Comparison of ENCODE assay signal across 21 mouse cellular contexts in the genomic region with DNA sequence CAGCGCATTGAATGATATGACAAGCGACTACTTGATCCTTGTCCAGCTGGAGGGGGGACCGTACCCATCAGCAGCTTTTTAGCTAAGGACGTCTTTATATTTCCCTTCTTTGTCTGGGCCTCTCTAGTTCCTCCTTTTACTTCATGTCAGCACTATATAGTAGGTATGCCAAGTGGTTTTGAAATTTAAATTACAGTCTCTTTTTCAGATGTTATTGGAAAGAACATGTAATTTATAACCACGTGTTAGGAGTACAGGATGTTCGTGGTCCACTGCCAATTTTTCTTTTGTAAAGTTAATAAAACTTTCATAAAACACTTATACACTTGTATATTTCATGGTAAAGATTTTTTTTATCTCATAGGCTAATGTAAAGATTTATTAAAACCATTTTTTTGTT.
A peak's percentile ranks its signal among the peaks of the same experiment; 100 is the strongest.
DNase-seq lines count a peak whose midpoint lies in the region; ATAC-seq and TF ChIP-seq lines count a peak whose summit lies in the region.
"Had no signal": no experiment of that assay in that cellular context is flagged by ENCODE, and none has a peak within 500 bp of the region (broad histone marks: within the 10 kb centered on the region; RNA-seq: fewer than 3 reads in every experiment).

No protein-coding gene starts in this region.

- H3K9ac ChIP-seq in embryonic facial prominence, embryonic 14.5 days (ENCODE audit: low read depth, low read length), result no peak overlapping the region
- H3K9ac ChIP-seq in heart, postnatal 0 days (replicated peaks; ENCODE audit: low read depth, low read length), result no peak overlapping the region
- no peak overlapping the region for H3K9ac ChIP-seq in heart, embryonic 11.5 days (ENCODE audit: low read depth, low read length)
- no peak overlapping the region for H3K9ac ChIP-seq in lung, postnatal 0 days (replicated peaks; ENCODE audit: low read depth)
- H3K9ac ChIP-seq: embryonic facial prominence, embryonic 12.5 days; forebrain, embryonic 13.5 days; hindbrain, embryonic 14.5 days; limb, embryonic 12.5 days; liver, embryonic 13.5 days; midbrain, embryonic 15.5 days; stomach, embryonic 15.5 days had no signal

- no peaks in the 10 kb centered on the region for H3K36me3 ChIP-seq in embryonic facial prominence, embryonic 14.5 days (ENCODE audit: control insufficient read depth, insufficient read depth, low read length)
- no peaks in the 10 kb centered on the region for H3K36me3 ChIP-seq in embryonic facial prominence, embryonic 10.5 days (replicated peaks)
- H3K36me3 ChIP-seq in heart, postnatal 0 days (replicated peaks; ENCODE audit: control insufficient read depth, insufficient read depth, low read length), result no peaks in the 10 kb centered on the region
- no peaks in the 10 kb centered on the region for H3K36me3 ChIP-seq in heart, embryonic 11.5 days (ENCODE audit: control insufficient read depth, insufficient read depth, low read length)
- H3K36me3 ChIP-seq in lung, postnatal 0 days (ENCODE audit: insufficient read depth, low read length), result no peaks in the 10 kb centered on the region
- H3K36me3 ChIP-seq: embryonic facial prominence, embryonic 12.5 days; limb, embryonic 12.5 days; liver, embryonic 13.5 days; midbrain, embryonic 10.5 days; midbrain, embryonic 15.5 days; stomach, embryonic 15.5 days had no signal

- 42% methylated on average over 6 of the region's 6 CpGs for WGBS in embryonic facial prominence, embryonic 14.5 days
- WGBS in embryonic facial prominence, embryonic 10.5 days, result 66% methylated on average over 6 of the region's 6 CpGs
- WGBS in heart, postnatal 0 days, result 29% methylated on average over 6 of the region's 6 CpGs
- WGBS in heart, embryonic 11.5 days (ENCODE audit: insufficient replicate concordance), result 40% methylated on average over 6 of the region's 6 CpGs
- WGBS in lung, postnatal 0 days, result 37% methylated on average over 6 of the region's 6 CpGs

- H3K4me3 ChIP-seq in embryonic facial prominence, embryonic 14.5 days (ENCODE audit: low read depth, low read length), result no peak overlapping the region
- no peak overlapping the region for H3K4me3 ChIP-seq in embryonic facial prominence, embryonic 10.5 days
- H3K4me3 ChIP-seq in heart, postnatal 0 days (ENCODE audit: low read depth, low read length), result no peak overlapping the region
- no peak overlapping the region for H3K4me3 ChIP-seq in heart, embryonic 11.5 days (ENCODE audit: low read depth, low read length)
- no peak overlapping the region for H3K4me3 ChIP-seq in lung, postnatal 0 days (ENCODE audit: low read depth, low read length)
- H3K4me3 ChIP-seq: embryonic facial prominence, embryonic 12.5 days; forebrain, embryonic 13.5 days; limb, embryonic 12.5 days; liver, embryonic 13.5 days; midbrain, embryonic 10.5 days; midbrain, embryonic 15.5 days; stomach, embryonic 15.5 days had no signal

- H3K9me3 ChIP-seq in embryonic facial prominence, embryonic 14.5 days (ENCODE audit: control insufficient read depth, low read length), result peaks cover 6% of the 10 kb centered on the region
- H3K9me3 ChIP-seq in embryonic facial prominence, embryonic 10.5 days, result no peaks in the 10 kb centered on the region
- H3K9me3 ChIP-seq in heart, postnatal 0 days (replicated peaks; ENCODE audit: control insufficient read depth, low read length), result no peaks in the 10 kb centered on the region
- 0 out of 2 replicates have a peak, but pooled peaks cover 3% of the 10 kb centered on the region for H3K9me3 ChIP-seq in heart, embryonic 11.5 days (replicated peaks; ENCODE audit: control insufficient read depth, low read length)
- H3K9me3 ChIP-seq in lung, postnatal 0 days (ENCODE audit: low read length), result no peaks in the 10 kb centered on the region
- H3K9me3 ChIP-seq: forebrain, embryonic 13.5 days; midbrain, embryonic 10.5 days; midbrain, embryonic 15.5 days; stomach, embryonic 15.5 days had no signal

- DNase-seq in embryonic facial prominence, embryonic 14.5 days (ENCODE audit: low spot score), result peak; percentile 53
- no peak for DNase-seq in embryonic facial prominence, embryonic 10.5 days (ENCODE audit: low spot score)
- DNase-seq in heart, postnatal 0 days (ENCODE audit: low spot score), result no peak
- DNase-seq in lung, postnatal 0 days (ENCODE audit: low spot score), result peak; percentile 69
- DNase-seq in lung, postnatal 4 days, result no peak
- no peak for DNase-seq in cerebellum, postnatal 14 days
- DNase-seq: adrenal gland, adult 8-10 months; kidney, adult 11 months; liver, embryonic 13.5 days; thymus, adult 2 months; thymus, postnatal 36 days had no signal

- no peak overlapping the region for H3K27ac ChIP-seq in embryonic facial prominence, embryonic 14.5 days (replicated peaks; ENCODE audit: low read depth, low read length)
- no peak overlapping the region for H3K27ac ChIP-seq in embryonic facial prominence, embryonic 10.5 days (replicated peaks)
- no peak overlapping the region for H3K27ac ChIP-seq in heart, postnatal 0 days (ENCODE audit: low read depth)
- H3K27ac ChIP-seq in heart, embryonic 11.5 days (ENCODE audit: low read depth, low read length), result no peak overlapping the region
- H3K27ac ChIP-seq in lung, postnatal 0 days (ENCODE audit: low read length), result no peak overlapping the region
- H3K27ac ChIP-seq: embryonic facial prominence, embryonic 12.5 days; forebrain, embryonic 13.5 days; hindbrain, embryonic 14.5 days; limb, embryonic 12.5 days; liver, embryonic 13.5 days; midbrain, embryonic 10.5 days; midbrain, embryonic 15.5 days; stomach, embryonic 15.5 days had no signal

- H3K4me2 ChIP-seq in embryonic facial prominence, embryonic 14.5 days (ENCODE audit: low read depth, low read length), result no peak overlapping the region
- no peak overlapping the region for H3K4me2 ChIP-seq in heart, postnatal 0 days (ENCODE audit: low read depth, low read length)
- no peak overlapping the region for H3K4me2 ChIP-seq in heart, embryonic 11.5 days
- no peak overlapping the region for H3K4me2 ChIP-seq in lung, postnatal 0 days (replicated peaks; ENCODE audit: low read depth, low read length)
- H3K4me2 ChIP-seq: embryonic facial prominence, embryonic 12.5 days; forebrain, embryonic 13.5 days; hindbrain, embryonic 14.5 days; limb, embryonic 12.5 days; liver, embryonic 13.5 days; midbrain, embryonic 15.5 days had no signal

- no peak; the same call in 1 of the 2 replicates for ATAC-seq in embryonic facial prominence, embryonic 14.5 days (ENCODE audit: low read depth)
- ATAC-seq in heart, postnatal 0 days (ENCODE audit: insufficient read depth, low read depth), result peak; percentile 33; the same call in 1 of the 2 replicates
- no peak for ATAC-seq in heart, embryonic 11.5 days (replicated peaks; ENCODE audit: insufficient number of reproducible peaks, low FRiP score, low TSS enrichment)
- peak; percentile 33; the same call in 1 of the 2 replicates for ATAC-seq in lung, postnatal 0 days
- ATAC-seq in erythroblast, adult 5-6 weeks (replicated peaks; ENCODE audit: low FRiP score, poor library complexity, severe bottlenecking), result no peak

- peaks cover 4% of the 10 kb centered on the region; the same call in 1 of the 2 replicates for H3K27me3 ChIP-seq in embryonic facial prominence, embryonic 14.5 days (replicated peaks; ENCODE audit: control insufficient read depth, insufficient read depth, low read length)
- H3K27me3 ChIP-seq in embryonic facial prominence, embryonic 10.5 days (replicated peaks; ENCODE audit: low read depth, poor library complexity, severe bottlenecking), result 0 out of 2 replicates have a peak, but pooled peaks cover 5% of the 10 kb centered on the region
- 0 out of 2 replicates have a peak, but pooled peaks cover 3% of the 10 kb centered on the region for H3K27me3 ChIP-seq in heart, postnatal 0 days (ENCODE audit: control insufficient read depth, insufficient read depth, low read length)
- H3K27me3 ChIP-seq in heart, embryonic 11.5 days (ENCODE audit: control insufficient read depth, insufficient read depth, low read length), result peaks cover 3% of the 10 kb centered on the region; the same call in 1 of the 2 replicates
- H3K27me3 ChIP-seq in lung, postnatal 0 days (replicated peaks; ENCODE audit: insufficient read depth, low read length), result no peaks in the 10 kb centered on the region
- H3K27me3 ChIP-seq: CH12.LX; embryonic facial prominence, embryonic 12.5 days; forebrain, embryonic 13.5 days; limb, embryonic 12.5 days; liver, embryonic 13.5 days; midbrain, embryonic 15.5 days; stomach, embryonic 15.5 days had no signal

- no peak for TF ChIP-seq CTCF in heart, postnatal 0 days (IDR thresholded peaks at IDR 0.05; ENCODE audit: low read depth)
- TF ChIP-seq CTCF in lung, postnatal 0 days (IDR thresholded peaks at IDR 0.05), result no peak

- 0 out of 2 replicates have a peak, but pooled peaks cover 4% of the 10 kb centered on the region for H3K4me1 ChIP-seq in embryonic facial prominence, embryonic 14.5 days (ENCODE audit: control insufficient read depth, insufficient read depth, low read length)
- peaks cover 4% of the 10 kb centered on the region for H3K4me1 ChIP-seq in embryonic facial prominence, embryonic 10.5 days
- no peaks in the 10 kb centered on the region for H3K4me1 ChIP-seq in heart, postnatal 0 days (ENCODE audit: control insufficient read depth, insufficient read depth)
- peaks cover 2% of the 10 kb centered on the region; the same call in 1 of the 2 replicates for H3K4me1 ChIP-seq in heart, embryonic 11.5 days (ENCODE audit: control insufficient read depth, insufficient read depth, low read length)
- no peaks in the 10 kb centered on the region for H3K4me1 ChIP-seq in lung, postnatal 0 days (ENCODE audit: insufficient read depth, low read depth, low read length)
- H3K4me1 ChIP-seq: embryonic facial prominence, embryonic 12.5 days; liver, embryonic 13.5 days; midbrain, embryonic 10.5 days; midbrain, embryonic 15.5 days had no signal

- no peak for TF ChIP-seq EP300 in heart, postnatal 0 days (IDR thresholded peaks at IDR 0.05; ENCODE audit: low read depth)
- no peak for TF ChIP-seq EP300 in lung, postnatal 0 days (IDR thresholded peaks at IDR 0.05)

Comparison
In these comparisons a context has a peak if more than half of its experiments do, and no peak if none do; other contexts are left out.
1. ATAC-seq: peak in heart, postnatal 0 days (single experiment) and lung, postnatal 0 days (single experiment); none in embryonic facial prominence, embryonic 14.5 days (single experiment), heart, embryonic 11.5 days (single experiment) and erythroblast, adult 5-6 weeks (single experiment).
2. DNase-seq: peak in embryonic facial prominence, embryonic 14.5 days (single experiment) and lung, postnatal 0 days (single experiment); none in embryonic facial prominence, embryonic 10.5 days (single experiment), heart, postnatal 0 days (single experiment), lung, postnatal 4 days (0 of 2) and cerebellum, postnatal 14 days (0 of 2).